Mouse (Mus musculus): ENCODE results near the gene Sec61b. TPM values are rescaled to one million over a fixed set of nuclear protein-coding genes. Genes with fewer than 3 reads are reported as not detected.

The Sec61b gene
- 459 and 468 TPM in 2 replicates for polyA plus RNA-seq (2014; fragmentation: Nextera tagmentation; extraction: Ambion mirVana)

GRCm38 (mm10) chr4:47473968-47474729 lies at the start of gene Sec61b, which contains the start of gene Alg2:
Sec61b (plus strand) TSS chr4:47474658.
Alg2 (minus strand) TSS chr4:47474333.
- under 1% methylated on average over 57 of the region's 58 CpGs for WGBS
- H3K27ac ChIP-seq (replicated peaks; ENCODE audit: low read depth, low read length), result peak within 1 kb of the TSS; percentile 93
- DNase-seq (ENCODE audit: low spot score), result peak; percentile 97
- H3K36me3 ChIP-seq (ENCODE audit: control insufficient read depth, insufficient read depth, low read length), result peaks cover 31% of the 10 kb centered on the region
- no peaks in the 10 kb centered on the region for H3K9me3 ChIP-seq (ENCODE audit: control insufficient read depth, low read length)
- H3K9ac ChIP-seq (ENCODE audit: low read length), result peak within 1 kb of the TSS; percentile 87
- H3K4me3 ChIP-seq (ENCODE audit: low read depth, low read length), result peak within 1 kb of the TSS; percentile 89
- peak; percentile 96 for ATAC-seq (ENCODE audit: insufficient number of reproducible peaks, low FRiP score, low TSS enrichment, low read depth)
- no peaks in the 10 kb centered on the region for H3K27me3 ChIP-seq (ENCODE audit: control insufficient read depth, insufficient read depth, low read length)
- H3K4me1 ChIP-seq (ENCODE audit: control insufficient read depth, insufficient read depth, low read length), result peaks cover 5% of the 10 kb centered on the region; the same call in 1 of the 2 replicates
- peak within 1 kb of the TSS; percentile 74 for H3K4me2 ChIP-seq (ENCODE audit: low read depth, severe bottlenecking)

GRCm38 (mm10) chr4:47425247-47425830 lies 49.1 kb upstream of the Sec61b start:
- WGBS, result 85% methylated on average over 16 of the region's 16 CpGs
- no peaks in the 10 kb centered on the region for H3K36me3 ChIP-seq (ENCODE audit: control insufficient read depth, insufficient read depth, low read length)
- H3K4me2 ChIP-seq (ENCODE audit: low read depth, severe bottlenecking), result no peak overlapping the region
- DNase-seq (ENCODE audit: low spot score) (no peak), ATAC-seq (ENCODE audit: insufficient number of reproducible peaks, low FRiP score, low TSS enrichment, low read depth) (no peak)
- no peaks in the 10 kb centered on the region for H3K9me3 ChIP-seq (ENCODE audit: control insufficient read depth, low read length)
- H3K4me1 ChIP-seq (ENCODE audit: control insufficient read depth, insufficient read depth, low read length), result peaks cover 11% of the 10 kb centered on the region
- H3K27ac ChIP-seq (replicated peaks; ENCODE audit: low read depth, low read length), result no peak overlapping the region
- H3K4me3 ChIP-seq (ENCODE audit: low read depth, low read length), result no peak overlapping the region
- H3K9ac ChIP-seq (ENCODE audit: low read length), result no peak overlapping the region
- H3K27me3 ChIP-seq (ENCODE audit: control insufficient read depth, insufficient read depth, low read length), result no peaks in the 10 kb centered on the region

GRCm38 (mm10) chr4:47427606-47428005 lies 46.9 kb upstream of the Sec61b start:
- ATAC-seq (ENCODE audit: insufficient number of reproducible peaks, low FRiP score, low TSS enrichment, low read depth) (no peak), DNase-seq (ENCODE audit: low spot score) (no peak)
- no peak overlapping the region for H3K4me3 ChIP-seq (ENCODE audit: low read depth, low read length)
- H3K27me3 ChIP-seq (ENCODE audit: control insufficient read depth, insufficient read depth, low read length), result no peaks in the 10 kb centered on the region
- no peak overlapping the region for H3K4me2 ChIP-seq (ENCODE audit: low read depth, severe bottlenecking)
- no peak overlapping the region for H3K27ac ChIP-seq (replicated peaks; ENCODE audit: low read depth, low read length)
- H3K9ac ChIP-seq (ENCODE audit: low read length), result no peak overlapping the region
- peaks cover 11% of the 10 kb centered on the region for H3K4me1 ChIP-seq (ENCODE audit: control insufficient read depth, insufficient read depth, low read length)
- no peaks in the 10 kb centered on the region for H3K36me3 ChIP-seq (ENCODE audit: control insufficient read depth, insufficient read depth, low read length)
- WGBS, result 59% methylated on average over 3 of the region's 3 CpGs
- H3K9me3 ChIP-seq (ENCODE audit: control insufficient read depth, low read length), result no peaks in the 10 kb centered on the region

- Histone ChIP-seq H3K36me3 (ENCODE audit: control insufficient read depth, insufficient read depth, low read length) (no peaks in the 10 kb centered on the region), H3K4me3 (ENCODE audit: low read depth, low read length) (no peak overlapping the region), H3K4me1 (ENCODE audit: control insufficient read depth, insufficient read depth, low read length) (no peaks in the 10 kb centered on the region), H3K27me3 (ENCODE audit: control insufficient read depth, insufficient read depth, low read length) (0 out of 2 replicates have a peak, but pooled peaks cover 2% of the 10 kb centered on the region), H3K27ac (replicated peaks; ENCODE audit: low read depth, low read length) (no peak overlapping the region), H3K9ac (ENCODE audit: low read length) (no peak overlapping the region), H3K9me3 (ENCODE audit: control insufficient read depth, low read length) (no peaks in the 10 kb centered on the region), H3K4me2 (ENCODE audit: low read depth, severe bottlenecking) (no peak overlapping the region)
- WGBS, result 54% methylated on average over 6 of the region's 6 CpGs
- no peak for ATAC-seq (ENCODE audit: insufficient number of reproducible peaks, low FRiP score, low TSS enrichment, low read depth)
- no peak for DNase-seq (ENCODE audit: low spot score)
These were observed 43.9 kb upstream of the Sec61b start for GRCm38 (mm10) chr4:47430557-47430956.

- H3K36me3 ChIP-seq (ENCODE audit: control insufficient read depth, insufficient read depth, low read length), result no peaks in the 10 kb centered on the region
- no peak overlapping the region for H3K4me2 ChIP-seq (ENCODE audit: low read depth, severe bottlenecking)
- 86% methylated on average over 5 of the region's 5 CpGs for WGBS
- H3K4me1 ChIP-seq (ENCODE audit: control insufficient read depth, insufficient read depth, low read length), result peaks cover 2% of the 10 kb centered on the region; the same call in 1 of the 2 replicates
- H3K9me3 ChIP-seq (ENCODE audit: control insufficient read depth, low read length), result no peaks in the 10 kb centered on the region
- ATAC-seq (ENCODE audit: insufficient number of reproducible peaks, low FRiP score, low TSS enrichment, low read depth) (no peak), DNase-seq (ENCODE audit: low spot score) (no peak)
- H3K4me3 ChIP-seq (ENCODE audit: low read depth, low read length), result no peak overlapping the region
- 0 out of 2 replicates have a peak, but pooled peaks cover 2% of the 10 kb centered on the region for H3K27me3 ChIP-seq (ENCODE audit: control insufficient read depth, insufficient read depth, low read length)
- no peak overlapping the region for H3K27ac ChIP-seq (replicated peaks; ENCODE audit: low read depth, low read length)
- no peak overlapping the region for H3K9ac ChIP-seq (ENCODE audit: low read length)
These were observed 43.4 kb upstream of the Sec61b start for GRCm38 (mm10) chr4:47431081-47431480.

- WGBS, result 88% methylated on average over 7 of the region's 7 CpGs
- Histone ChIP-seq H3K36me3 (ENCODE audit: control insufficient read depth, insufficient read depth, low read length) (no peaks in the 10 kb centered on the region), H3K4me3 (ENCODE audit: low read depth, low read length) (no peak overlapping the region), H3K4me2 (ENCODE audit: low read depth, severe bottlenecking) (no peak overlapping the region), H3K9ac (ENCODE audit: low read length) (no peak overlapping the region), H3K4me1 (ENCODE audit: control insufficient read depth, insufficient read depth, low read length) (peaks cover 4% of the 10 kb centered on the region; the same call in 1 of the 2 replicates), H3K27ac (replicated peaks; ENCODE audit: low read depth, low read length) (no peak overlapping the region), H3K27me3 (ENCODE audit: control insufficient read depth, insufficient read depth, low read length) (peaks cover 2% of the 10 kb centered on the region; the same call in 1 of the 2 replicates), H3K9me3 (ENCODE audit: control insufficient read depth, low read length) (no peaks in the 10 kb centered on the region)
- no peak for ATAC-seq (ENCODE audit: insufficient number of reproducible peaks, low FRiP score, low TSS enrichment, low read depth)
- DNase-seq (ENCODE audit: low spot score), result no peak
These were observed 41.7 kb upstream of the Sec61b start for GRCm38 (mm10) chr4:47432766-47433165.

- DNase-seq (ENCODE audit: low spot score), result no peak
- H3K4me2 ChIP-seq (ENCODE audit: low read depth, severe bottlenecking), result no peak overlapping the region
- no peak overlapping the region for H3K9ac ChIP-seq (ENCODE audit: low read length)
- H3K9me3 ChIP-seq (ENCODE audit: control insufficient read depth, low read length), result no peaks in the 10 kb centered on the region
- WGBS, result 78% methylated on average over 12 of the region's 12 CpGs
- no peaks in the 10 kb centered on the region for H3K36me3 ChIP-seq (ENCODE audit: control insufficient read depth, insufficient read depth, low read length)
- no peak overlapping the region for H3K27ac ChIP-seq (replicated peaks; ENCODE audit: low read depth, low read length)
- H3K4me1 ChIP-seq (ENCODE audit: control insufficient read depth, insufficient read depth, low read length), result peaks cover 4% of the 10 kb centered on the region; the same call in 1 of the 2 replicates
- no peak overlapping the region for H3K4me3 ChIP-seq (ENCODE audit: low read depth, low read length)
- ATAC-seq (ENCODE audit: insufficient number of reproducible peaks, low FRiP score, low TSS enrichment, low read depth), result no peak
- H3K27me3 ChIP-seq (ENCODE audit: control insufficient read depth, insufficient read depth, low read length), result peaks cover 2% of the 10 kb centered on the region; the same call in 1 of the 2 replicates
These were observed 39.3 kb upstream of the Sec61b start for GRCm38 (mm10) chr4:47435131-47435530.

- 40% methylated on average over 28 of the region's 28 CpGs for WGBS
These were observed 38.7 kb upstream of the Sec61b start for GRCm38 (mm10) chr4:47435566-47436360.

More at GRCm38 (mm10) chr4:47435566-47436360, 38.7 kb upstream of the Sec61b start:
- H3K27me3 ChIP-seq (ENCODE audit: control insufficient read depth, insufficient read depth, low read length), result peaks cover 2% of the 10 kb centered on the region; the same call in 1 of the 2 replicates
- no peak overlapping the region for H3K4me2 ChIP-seq (ENCODE audit: low read depth, severe bottlenecking)
- H3K27ac ChIP-seq (replicated peaks; ENCODE audit: low read depth, low read length), result no peak overlapping the region
- no peaks in the 10 kb centered on the region for H3K36me3 ChIP-seq (ENCODE audit: control insufficient read depth, insufficient read depth, low read length)
- DNase-seq (ENCODE audit: low spot score) (peak; percentile 20), ATAC-seq (ENCODE audit: insufficient number of reproducible peaks, low FRiP score, low TSS enrichment, low read depth) (no peak)
- H3K9ac ChIP-seq (ENCODE audit: low read length), result no peak overlapping the region
- H3K4me3 ChIP-seq (ENCODE audit: low read depth, low read length), result no peak overlapping the region
- H3K9me3 ChIP-seq (ENCODE audit: control insufficient read depth, low read length), result no peaks in the 10 kb centered on the region
- H3K4me1 ChIP-seq (ENCODE audit: control insufficient read depth, insufficient read depth, low read length), result peaks cover 4% of the 10 kb centered on the region; the same call in 1 of the 2 replicates
